Mouse (Mus musculus) spleen, adult 2 months (tissue): ENCODE data around the gene Hydin.

Experiments
- CTCF ChIP-seq: fragments of 200-500 bp; IDR thresholded peaks from 2 replicates; pipeline ENCODE4 v1.5.1; 2011; ENCODE audit warnings: mild to moderate bottlenecking, inconsistent platforms; ENCODE audit not compliant: insufficient read depth, insufficient read length, insufficient replicate concordance; ENCODE audit errors: extremely low read depth
- POLR2A ChIP-seq: fragments of 200-500 bp; IDR thresholded peaks from 2 replicates; pipeline ENCODE4 v1.6.1; 2011; ENCODE audit warnings: low read depth, low read length, inconsistent platforms

DNA sequence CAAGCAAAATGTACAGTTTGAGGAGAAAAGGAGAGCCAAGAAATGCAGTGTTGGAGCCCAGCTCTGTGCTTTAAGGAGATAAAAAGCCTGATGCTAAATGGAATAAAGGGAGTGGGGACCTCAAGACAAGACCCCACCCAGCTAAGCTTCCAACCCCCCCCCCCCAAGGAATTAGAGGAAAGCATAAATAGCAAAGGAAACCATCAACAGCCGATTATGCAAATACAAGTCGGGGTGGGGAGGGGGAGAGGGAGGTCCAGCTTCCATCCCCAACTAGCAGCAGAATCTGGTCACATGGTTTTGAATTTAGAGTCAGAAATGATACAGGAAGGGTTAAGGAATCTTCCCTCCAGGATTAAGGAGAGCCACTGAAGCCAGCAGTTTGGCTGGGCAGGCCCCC lies 22.2 kb upstream of the Hydin start:
- TF ChIP-seq POLR2A (no peak), CTCF (no peak)
